Mouse (Mus musculus) ES-CJ7 (cell line): ENCODE data around the gene Prrg4.
"Not testable (repeated sequence)": the region's sequence is repeated elsewhere in the genome, so short reads cannot be mapped to it uniquely, and the experiment has no call there.

Experiments
- DNase-seq: peaks from one replicate; pipeline ENCODE4 v3.0.0; 2011; ENCODE audit warnings: low read depth, low spot score

The Prrg4 gene

GRCm38 (mm10) chr2:104842559-104842958 lies 7.1 kb downstream of the Prrg4 start:
- peak; percentile 36 for DNase-seq

GRCm38 (mm10) chr2:104841736-104842135 lies 7.9 kb downstream of the Prrg4 start:
- no peak for DNase-seq

DNA sequence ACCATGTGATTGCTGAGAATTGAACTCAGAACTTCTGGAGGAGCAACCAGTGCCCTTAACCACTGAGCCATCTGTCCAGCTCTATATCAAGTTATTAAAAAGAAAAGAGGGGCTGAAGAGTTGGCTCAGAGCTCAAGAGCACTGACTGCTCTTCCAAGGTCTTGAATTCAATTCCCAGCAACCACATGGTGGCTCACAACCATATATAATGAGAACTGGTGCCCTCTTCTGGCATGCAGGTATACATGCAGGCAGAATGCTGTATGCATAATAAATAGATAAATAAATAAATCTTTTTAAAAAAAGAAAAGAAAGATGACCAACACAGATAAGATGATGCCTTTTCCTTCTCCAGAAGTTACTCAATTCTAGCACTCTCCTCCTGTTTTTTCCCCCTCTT lies 8.7 kb downstream of the Prrg4 start:
- peak; percentile 34 for DNase-seq

DNA sequence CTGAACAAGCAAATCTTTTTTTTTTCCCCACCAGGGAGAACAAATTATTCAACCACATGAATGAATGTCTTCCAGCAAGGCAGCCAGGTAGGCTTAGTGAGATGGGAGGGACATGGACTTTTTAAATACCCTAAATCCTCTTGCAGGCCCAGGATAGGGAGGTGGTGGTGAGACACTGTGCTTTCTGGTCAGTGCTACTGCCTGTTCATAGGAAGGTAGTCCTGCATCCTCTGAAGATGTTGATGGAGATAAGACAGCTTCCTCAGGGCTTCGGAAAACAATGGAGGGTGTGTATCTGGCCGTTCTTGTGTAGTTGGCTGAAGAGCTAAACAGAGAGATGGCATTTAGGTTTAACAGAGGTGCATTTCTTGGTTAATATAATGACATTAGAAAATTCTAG lies 17.2 kb downstream of the Prrg4 start:
- DNase-seq: no peak

- peak; percentile 44 for DNase-seq
These were observed 23.5 kb downstream of the Prrg4 start for GRCm38 (mm10) chr2:104826191-104826590.

- not testable (repeated sequence) for DNase-seq
These were observed 30.9 kb downstream of the Prrg4 start for GRCm38 (mm10) chr2:104818763-104819162.

- peak; percentile 59 for DNase-seq
These were observed 31.9 kb downstream of the Prrg4 start for GRCm38 (mm10) chr2:104817555-104818330.

DNA sequence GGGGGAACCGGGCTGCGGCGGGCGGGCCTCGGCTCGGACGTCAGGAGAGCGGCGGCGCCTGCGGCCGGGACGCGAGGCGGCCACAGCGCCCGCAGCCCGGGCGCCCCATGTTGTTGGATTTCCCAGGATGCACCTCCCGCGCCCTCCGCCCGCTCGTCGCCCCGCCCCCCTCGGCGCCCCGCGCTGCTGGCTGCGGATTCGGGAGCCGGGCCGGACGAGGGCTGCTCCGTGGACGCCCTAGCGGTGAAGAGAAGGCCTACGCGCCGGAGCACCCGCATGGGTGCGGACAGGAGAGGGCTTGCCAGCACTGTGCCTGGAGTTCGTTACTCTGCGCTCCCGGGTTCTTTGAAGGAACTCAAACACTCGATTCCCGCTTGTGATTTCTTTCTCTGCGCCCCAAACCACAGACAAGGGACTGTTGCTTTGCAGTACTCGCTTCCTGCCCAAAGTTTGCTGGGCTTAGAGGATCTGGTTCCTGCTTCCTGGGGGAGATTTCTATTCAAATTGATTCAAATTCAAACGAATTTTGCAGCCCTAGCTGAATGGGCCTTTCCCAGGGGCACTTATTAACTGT lies 32.7 kb downstream of the Prrg4 start:
- peak; percentile 91 for DNase-seq

GRCm38 (mm10) chr2:104816371-104816827 lies 33.3 kb downstream of the Prrg4 start, which contains the start of gene Qser1:
TSS of gene Qser1 (minus strand) at chr2:104816760.
- DNase-seq: no peak

DNA sequence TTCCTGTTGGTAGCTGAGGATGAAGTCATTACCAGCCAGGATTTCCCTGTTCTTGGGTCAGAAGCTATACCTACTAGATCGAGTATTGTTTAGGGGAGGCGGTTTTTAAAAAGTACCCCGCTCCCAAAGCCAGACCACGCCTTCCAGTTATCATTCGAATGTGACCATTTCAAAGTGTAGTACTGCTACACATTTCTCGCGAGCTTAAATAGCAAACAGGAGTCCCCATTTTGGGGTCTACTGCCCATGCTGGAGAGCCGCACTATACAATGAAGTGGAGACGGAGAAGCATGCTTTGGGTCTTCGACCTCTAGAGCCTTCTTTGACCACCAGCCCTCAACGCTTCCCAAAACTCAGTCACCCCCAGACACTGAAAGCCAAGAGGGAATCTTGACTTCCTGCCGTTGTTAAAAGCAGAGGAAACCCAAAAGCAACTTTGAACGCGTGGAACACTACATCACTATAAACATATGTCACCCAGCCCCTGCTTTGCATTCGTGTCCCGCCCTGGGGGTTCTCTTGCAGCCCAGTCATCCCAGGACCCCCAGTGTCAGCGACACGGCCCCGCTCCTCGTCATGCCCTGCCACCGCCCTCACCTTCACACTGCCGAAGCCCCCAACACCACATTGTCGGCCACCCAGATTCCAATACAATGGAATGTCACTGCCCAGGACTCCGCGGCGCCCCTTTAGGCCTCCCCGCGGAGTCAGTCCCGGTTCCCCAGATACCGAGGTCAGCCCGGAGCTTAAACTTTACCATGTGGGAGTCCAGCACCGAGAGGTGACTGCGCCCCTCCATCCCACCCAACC lies 33.9 kb downstream of the Prrg4 start:
- DNase-seq: peak; percentile 62

GRCm38 (mm10) chr2:104814181-104814951 lies 35.3 kb downstream of the Prrg4 start:
- DNase-seq: no peak

GRCm38 (mm10) chr2:104805435-104805834 lies 44.2 kb downstream of the Prrg4 start:
- no peak for DNase-seq
